Mouse (Mus musculus) brain, embryonic 14.5 days (tissue): Measurements from ENCODE around the gene Fam126b. TPM values are rescaled to one million over a fixed set of nuclear protein-coding genes. Genes with fewer than 3 reads are reported as not detected.
A peak's percentile ranks its signal among the peaks of the same experiment; 100 is the strongest.
"Not testable (repeated sequence)": the region's sequence is repeated elsewhere in the genome, so short reads cannot be mapped to it uniquely, and the experiment has no call there.

Experiments
- DNase-seq: peaks from one replicate; pipeline ENCODE4 v3.0.0-alpha.2; 2011; ENCODE audit warnings: low read depth
- CTCF ChIP-seq: fragments of 200-500 bp; IDR thresholded peaks from 2 replicates; pipeline ENCODE4 v1.5.1; 2012; ENCODE audit warnings: inconsistent platforms, mild to moderate bottlenecking, moderate library complexity, borderline replicate concordance; ENCODE audit not compliant: insufficient read depth, insufficient read length; ENCODE audit errors: extremely low read depth
- POLR2A ChIP-seq: fragments of 200-500 bp; IDR thresholded peaks from 2 replicates; pipeline ENCODE4 v1.6.1; 2012; ENCODE audit warnings: mild to moderate bottlenecking, inconsistent platforms, borderline replicate concordance; ENCODE audit not compliant: poor library complexity, insufficient read depth, insufficient read length, severe bottlenecking; ENCODE audit errors: extremely low read depth
- polyA plus RNA-seq: library from polyadenylated mRNA; depleted of rRNA; stranded (reverse); fragments of >200 nt; gene quantifications from 2 replicates; pipeline ENCODE4 v1.2.3, GENCODE M21; 2012; rRNA removed

The Fam126b gene
- polyA plus RNA-seq, result 4.7 and 6.0 TPM in 2 replicates

DNA sequence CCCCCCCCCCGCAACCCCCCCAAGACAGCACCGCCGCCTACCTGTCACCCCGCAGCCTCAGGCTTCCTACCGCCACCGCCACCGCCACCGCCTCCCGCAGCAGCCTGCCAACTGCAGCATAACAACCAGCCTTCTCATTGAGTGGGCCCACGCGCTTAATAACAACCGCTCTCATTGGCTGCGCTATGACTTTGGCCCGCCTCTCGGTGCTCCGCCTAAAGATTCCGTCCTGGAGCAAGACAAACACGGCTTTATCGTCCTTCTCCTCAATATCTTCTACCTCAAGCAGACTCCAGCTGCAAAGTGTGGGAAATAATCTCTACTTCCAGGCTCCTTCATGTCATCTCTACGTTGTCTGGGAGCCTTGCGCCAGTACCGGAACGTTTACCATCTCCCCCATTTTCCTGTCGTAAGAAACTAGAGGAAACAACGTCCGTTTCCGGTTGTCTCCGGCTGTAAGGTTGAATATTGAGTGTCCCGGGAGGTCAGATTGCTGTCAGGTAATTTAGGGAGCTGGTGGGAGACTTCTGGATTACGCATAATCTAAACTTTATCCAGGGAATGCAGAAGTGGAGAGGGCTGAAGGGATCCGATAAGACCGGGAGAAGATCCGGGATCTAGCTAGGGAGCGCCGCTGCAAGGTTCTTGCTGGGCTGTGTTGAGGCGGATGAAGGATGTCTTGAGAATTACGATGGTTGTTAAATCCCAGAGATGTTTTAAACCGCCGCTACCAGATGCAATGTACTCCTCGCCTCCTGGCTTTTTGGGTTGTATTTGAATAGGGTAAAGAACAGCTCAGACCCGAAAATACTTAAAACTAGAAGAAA lies at the start of gene Fam126b, which contains the start of gene Ndufb3:
TSS of gene Fam126b (minus strand) at position 153 of the 827 bp plus-strand sequence.
TSS of gene Ndufb3 (plus strand) at position 214 of the 827 bp plus-strand sequence.
- no peak for TF ChIP-seq CTCF
- peak; percentile 76; the same call in 1 of the 2 replicates for TF ChIP-seq POLR2A
- peak; percentile 98 for DNase-seq

DNA sequence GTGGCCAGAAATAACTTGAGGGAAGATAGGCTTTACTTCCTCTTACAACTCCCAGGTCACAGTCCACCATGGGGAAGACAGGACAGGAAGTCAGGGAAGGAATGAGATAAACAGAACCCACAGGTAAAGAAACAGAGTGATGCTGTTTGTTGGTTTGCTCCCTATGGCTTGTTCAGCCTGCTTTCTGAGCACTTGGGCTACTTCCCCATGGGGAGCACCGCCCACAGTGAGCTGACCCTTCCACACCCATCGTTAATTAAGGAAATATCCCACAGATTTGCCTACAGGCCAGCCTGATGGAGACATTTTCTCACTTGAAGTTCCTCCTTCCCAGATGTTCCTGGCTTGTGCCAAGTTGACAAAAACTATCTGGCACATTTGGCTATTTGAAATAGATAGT lies 42.7 kb upstream of the Fam126b start:
- not testable (repeated sequence) for DNase-seq

DNA sequence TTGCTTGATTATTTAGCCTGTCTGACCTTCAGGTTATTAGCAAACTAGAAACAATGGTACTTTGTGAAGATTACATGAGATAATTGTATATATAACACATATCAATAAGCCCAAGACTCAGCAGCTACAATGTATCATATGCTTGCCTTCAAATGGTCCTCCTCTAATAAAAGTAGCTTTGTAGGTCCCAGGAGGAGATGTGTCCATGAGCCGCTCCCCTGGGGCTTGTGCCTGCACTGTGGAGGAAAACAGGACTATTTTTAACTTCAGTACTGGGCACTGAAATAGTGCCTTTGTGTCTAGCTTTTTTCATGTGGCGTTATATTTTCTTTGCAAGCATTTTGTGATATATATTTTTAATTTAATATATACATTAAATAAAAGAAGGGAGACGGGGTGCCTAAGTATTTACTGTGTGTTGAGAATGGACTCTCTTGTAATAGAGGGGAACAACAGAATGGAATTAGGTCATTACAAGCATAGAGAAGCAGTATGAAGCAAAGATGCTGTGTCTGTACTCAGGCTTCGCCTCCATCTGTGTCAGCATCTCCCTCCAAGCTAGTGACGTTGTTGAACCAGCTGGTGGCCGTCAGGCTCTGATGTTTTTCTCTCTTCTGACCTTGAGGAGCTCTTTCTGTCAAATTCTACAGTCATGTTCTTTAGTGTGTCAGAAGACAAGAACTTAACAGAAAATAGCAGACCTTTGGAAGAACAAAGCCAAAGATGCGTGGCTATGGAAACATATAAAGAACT lies 36.0 kb upstream of the Fam126b start:
- DNase-seq, result peak; percentile 22
- TF ChIP-seq CTCF, result no peak
- TF ChIP-seq POLR2A, result no peak

DNA sequence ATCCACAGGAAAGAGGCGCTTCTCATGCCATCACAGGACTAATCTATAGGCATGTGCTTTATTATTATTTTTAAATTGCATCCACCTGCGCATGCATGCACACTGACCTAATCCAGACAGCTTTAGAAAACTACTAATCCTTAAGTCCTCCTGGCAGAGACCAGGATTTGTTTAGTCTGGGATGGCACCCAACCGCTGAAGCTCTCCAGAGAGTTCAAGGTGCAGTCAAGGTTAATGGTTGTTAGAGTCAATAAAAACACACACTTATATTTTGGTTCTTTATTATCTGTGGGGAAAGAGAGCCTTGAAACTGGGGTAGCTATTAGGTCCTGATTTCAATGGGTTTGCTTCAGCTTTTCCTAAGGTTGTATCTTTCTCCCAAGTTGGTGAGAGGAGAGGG lies 35.1 kb upstream of the Fam126b start:
- no peak for DNase-seq
- TF ChIP-seq POLR2A (no peak), CTCF (no peak)

DNA sequence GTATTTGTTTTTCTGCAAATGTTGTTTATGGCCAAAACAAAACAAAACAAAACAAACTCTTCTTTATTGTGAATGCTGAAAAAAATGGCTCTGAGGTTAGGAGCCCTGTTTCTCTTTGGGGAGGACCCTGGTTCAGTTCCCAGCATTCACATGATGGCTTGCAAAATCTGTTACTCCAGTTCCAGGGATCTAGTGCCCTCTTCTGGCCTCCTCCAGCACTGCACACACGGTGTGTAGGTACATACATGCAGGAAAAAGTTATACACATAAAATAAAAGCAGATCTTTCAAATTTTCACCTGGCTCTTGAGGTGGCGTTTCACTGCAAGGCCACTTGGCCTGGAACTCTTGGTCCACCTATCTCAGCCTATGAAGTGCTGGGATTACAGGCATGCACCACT lies 32.6 kb upstream of the Fam126b start:
- no peak for DNase-seq
- TF ChIP-seq POLR2A, result no peak

DNA sequence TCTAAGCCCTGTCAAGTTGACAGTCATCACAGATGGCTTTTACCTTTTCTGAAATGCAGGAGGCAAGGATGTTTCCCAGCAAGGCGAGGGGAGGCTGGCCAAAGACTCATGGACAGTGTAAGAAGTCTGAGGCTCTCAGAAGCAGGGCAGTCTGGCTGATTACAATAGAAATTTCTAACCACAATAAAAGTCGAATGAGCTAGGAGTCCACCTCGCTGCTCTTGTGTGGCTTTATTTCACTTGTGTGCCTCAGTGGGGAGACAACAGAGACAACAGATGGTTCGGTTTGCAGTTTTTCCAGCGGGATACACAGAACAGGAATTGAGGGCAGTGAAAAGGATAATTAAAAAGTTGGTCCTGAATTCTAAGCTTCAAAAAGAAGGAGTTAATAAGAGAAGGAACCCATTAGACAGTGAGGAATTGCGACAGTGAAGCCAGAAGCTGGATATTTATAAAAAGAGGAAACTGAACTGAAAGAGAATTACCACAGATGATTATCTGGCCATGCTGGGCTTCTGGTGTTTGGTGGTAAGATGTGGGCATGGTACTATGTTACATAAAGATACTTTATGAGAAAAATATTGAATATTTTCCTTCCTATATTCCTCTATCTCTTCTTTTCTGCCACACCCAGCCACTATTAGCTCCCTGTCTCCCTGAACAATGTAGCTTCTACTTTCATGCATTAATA lies 32.0 kb upstream of the Fam126b start:
- no peak for DNase-seq
- TF ChIP-seq CTCF, result no peak
- TF ChIP-seq POLR2A, result no peak

DNA sequence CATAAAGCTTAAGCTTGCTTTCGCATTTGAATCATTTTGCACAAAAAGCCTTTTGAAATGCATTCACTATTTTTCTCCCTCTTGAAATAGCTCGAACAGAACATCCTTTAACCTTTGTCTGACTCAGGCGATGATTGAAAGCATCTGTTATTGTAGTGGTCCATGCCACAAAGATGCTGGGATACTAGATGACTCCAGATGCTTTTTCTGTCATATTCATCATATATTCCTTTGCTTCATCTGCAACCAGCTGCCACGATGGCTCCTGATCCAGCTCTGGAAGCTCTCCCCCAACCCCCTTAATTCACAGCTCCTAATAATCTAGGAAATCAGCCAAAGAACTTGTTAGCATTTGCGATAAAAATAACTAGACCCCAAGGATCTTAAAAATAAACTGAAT lies 31.0 kb upstream of the Fam126b start:
- peak; percentile 43 for DNase-seq
- no peak for TF ChIP-seq POLR2A
- TF ChIP-seq CTCF, result no peak

DNA sequence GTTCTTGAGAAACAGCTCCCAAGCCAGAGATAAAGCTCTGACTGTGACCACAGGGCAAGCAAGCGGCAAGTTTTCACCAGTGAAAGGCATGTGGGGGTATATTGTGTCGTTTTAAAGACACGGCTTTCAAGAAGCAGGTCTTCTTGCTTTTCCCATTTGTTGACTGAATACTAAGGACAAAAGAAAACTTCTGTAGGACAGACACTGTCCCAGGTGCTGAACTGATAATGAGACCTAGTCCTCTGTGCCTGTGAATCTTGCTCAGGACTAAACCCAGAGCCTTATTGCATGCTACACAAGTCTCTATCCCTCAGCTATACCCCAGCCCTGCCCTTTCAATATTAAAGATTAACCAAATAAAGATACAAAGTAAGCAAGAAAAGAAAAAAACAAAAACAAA lies 30.1 kb upstream of the Fam126b start:
- DNase-seq, result no peak
- TF ChIP-seq POLR2A (no peak), CTCF (no peak)

DNA sequence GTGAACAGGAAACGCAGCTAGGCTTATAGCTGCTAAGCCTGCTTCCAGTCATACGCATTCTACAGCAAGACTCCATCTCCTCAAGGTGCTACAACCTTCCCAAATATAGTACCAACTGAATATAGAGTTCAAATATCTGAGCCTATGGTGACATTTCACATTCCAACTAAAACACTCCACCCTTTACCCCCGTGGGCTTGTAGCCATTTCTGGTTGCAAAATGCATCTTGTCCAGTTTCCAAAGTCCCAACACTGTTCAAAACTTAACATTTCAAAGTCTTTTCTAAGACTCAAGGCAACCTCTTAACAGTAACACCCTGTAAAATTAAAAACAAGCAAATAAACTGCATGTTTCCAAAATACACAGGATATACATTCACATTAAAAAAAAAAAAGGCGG lies 29.0 kb upstream of the Fam126b start:
- TF ChIP-seq POLR2A (no peak), CTCF (no peak)
- DNase-seq, result no peak

DNA sequence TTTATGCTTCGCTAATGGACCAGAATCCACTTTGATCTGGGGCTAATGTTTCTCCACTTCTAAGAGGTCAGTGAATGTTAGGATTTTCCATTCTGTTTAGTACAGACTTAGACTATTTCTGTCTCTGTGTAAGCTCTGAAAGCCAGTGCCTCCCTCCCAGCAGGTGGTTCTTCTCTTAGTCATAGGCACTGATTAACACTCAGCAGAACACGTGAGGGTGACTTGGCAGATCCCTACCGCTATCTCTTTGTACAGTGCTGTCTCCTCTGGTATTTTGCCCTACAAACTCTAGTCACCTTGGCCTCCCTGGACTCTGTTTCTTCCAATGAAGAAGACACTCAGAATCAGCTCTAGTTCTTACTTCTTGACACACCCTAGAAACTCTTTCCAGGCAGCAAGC lies 28.3 kb upstream of the Fam126b start:
- TF ChIP-seq POLR2A (no peak), CTCF (no peak)
- DNase-seq, result no peak

DNA sequence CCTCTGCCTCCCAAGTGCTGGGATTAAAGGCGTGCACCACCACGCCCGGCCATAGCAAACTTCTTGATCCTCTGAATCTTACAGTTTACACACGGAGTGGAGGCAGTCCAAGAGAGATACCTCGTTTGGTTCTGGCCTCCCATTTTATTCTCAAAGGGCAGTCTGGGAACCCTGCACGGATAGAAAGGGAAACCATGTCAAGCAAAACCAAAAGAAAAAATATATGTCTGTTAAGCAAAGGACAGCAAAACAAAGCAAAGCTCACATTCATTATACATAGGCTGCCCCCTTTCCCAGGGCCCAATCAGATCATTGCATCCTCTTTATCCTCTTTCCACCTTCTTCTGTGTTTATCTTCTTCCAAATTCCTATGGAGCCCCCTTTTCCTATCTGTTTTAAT lies 27.7 kb upstream of the Fam126b start:
- DNase-seq, result peak; percentile 13
- TF ChIP-seq CTCF, result no peak
- TF ChIP-seq POLR2A, result no peak

DNA sequence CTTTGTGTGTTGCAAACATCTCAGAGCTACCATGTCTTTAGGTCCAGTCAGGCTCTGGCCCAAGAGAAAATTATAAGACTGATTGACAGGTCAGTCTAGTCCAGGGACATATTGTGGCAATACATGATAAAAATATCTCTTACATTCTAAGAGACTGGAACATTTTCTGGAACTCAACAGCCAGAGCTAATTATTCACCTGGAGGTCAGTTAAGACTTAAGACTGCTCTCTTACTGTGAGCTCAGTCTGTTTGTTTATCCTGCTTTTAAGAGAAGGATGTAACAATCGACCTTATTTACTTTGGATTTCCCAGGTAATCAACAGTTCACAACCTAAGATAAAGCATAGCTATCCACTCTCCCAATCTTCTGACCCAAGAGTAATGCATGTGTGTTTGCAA lies 24.5 kb upstream of the Fam126b start:
- DNase-seq, result no peak
- TF ChIP-seq CTCF, result no peak
- TF ChIP-seq POLR2A, result no peak

DNA sequence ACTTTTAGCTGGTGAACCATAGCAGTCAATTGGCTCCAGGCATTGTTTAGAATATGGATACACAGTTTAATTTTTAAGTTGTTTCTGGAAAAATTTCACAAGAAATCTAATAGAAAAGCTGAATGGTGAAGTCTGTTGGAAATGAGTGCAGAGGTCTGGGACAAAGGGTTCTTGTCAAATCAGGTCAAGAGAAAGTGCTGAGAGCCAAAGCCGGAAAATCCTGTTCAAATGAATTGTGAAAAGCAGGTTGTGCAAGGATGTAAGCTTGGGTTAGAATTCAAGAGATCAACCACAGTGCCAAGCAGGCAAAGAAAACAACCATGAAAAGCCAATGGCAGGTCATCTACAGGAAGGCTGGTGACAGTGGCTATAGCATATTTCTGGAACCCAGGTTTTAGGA lies 24.0 kb upstream of the Fam126b start:
- no peak for DNase-seq

DNA sequence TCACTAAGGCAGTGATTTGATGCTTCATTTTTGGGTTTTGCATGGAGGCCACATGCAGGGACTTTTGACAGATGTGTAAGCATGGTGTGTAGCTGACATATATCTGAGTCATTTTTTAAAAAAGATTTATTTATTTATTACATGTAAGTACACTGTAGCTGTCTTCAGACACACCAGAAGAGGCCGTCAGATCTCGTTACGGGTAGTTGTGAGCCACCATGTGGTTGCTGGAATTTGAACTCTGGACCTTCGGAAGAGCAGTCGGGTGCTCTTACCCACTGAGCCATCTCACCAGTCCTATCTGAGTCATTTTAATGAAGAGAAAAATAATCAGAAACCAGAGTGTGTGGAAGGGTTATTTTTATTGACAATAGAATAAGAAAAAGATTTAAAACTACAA lies 23.5 kb upstream of the Fam126b start:
- DNase-seq, result not testable (repeated sequence)

More for the DNA sequence above, 24.0 kb upstream of the Fam126b start:
- TF ChIP-seq CTCF (no peak), POLR2A (no peak)
